Mouse (Mus musculus) C2C12 (cell line): Measurements from ENCODE around the gene C3ar1. TPM values are rescaled to one million over a fixed set of nuclear protein-coding genes. Genes with fewer than 3 reads are reported as not detected.

Experiments used
- H3K27me3 ChIP-seq: one replicate; pipeline ENCODE4 v1.6.1; 2011; ENCODE audit not compliant: control insufficient read depth, insufficient read depth, insufficient read length
- H3K36me3 ChIP-seq: one replicate; pipeline ENCODE4 v1.6.1; 2011; ENCODE audit not compliant: control insufficient read depth, insufficient read depth
- H3K4me3 ChIP-seq: one replicate; pipeline ENCODE4 v1.5.1; 2011; ENCODE audit warnings: mild to moderate bottlenecking, control low read depth; ENCODE audit not compliant: poor library complexity, insufficient read depth, severe bottlenecking
- H3K79me2 ChIP-seq: one replicate; pipeline ENCODE4 v1.6.1; 2011; ENCODE audit not compliant: control insufficient read depth, insufficient read depth
- H3K79me3 ChIP-seq: one replicate; pipeline ENCODE4 v1.6.1; 2011; ENCODE audit warnings: low read depth, control low read depth
- H3ac ChIP-seq: one replicate; pipeline ENCODE3; 2011; ENCODE audit warnings: low read depth; ENCODE audit not compliant: control insufficient read depth, insufficient read length
- CEBPB ChIP-seq: IDR thresholded peaks from one replicate; pipeline ENCODE4 v1.6.1; 2011; ENCODE audit warnings: low read depth, mild to moderate bottlenecking, control low read depth, moderate library complexity
- CTCF ChIP-seq: IDR thresholded peaks from one replicate; pipeline ENCODE4 v1.5.1; 2011; ENCODE audit not compliant: control insufficient read depth, insufficient read depth, insufficient read length
- FOSL1 ChIP-seq: IDR thresholded peaks from one replicate; pipeline ENCODE4 v1.8.0; 2011; ENCODE audit warnings: mild to moderate bottlenecking, low read length; ENCODE audit not compliant: poor library complexity, insufficient read depth, severe bottlenecking
- MAX ChIP-seq: IDR thresholded peaks from one replicate; pipeline ENCODE4 v1.6.1; 2011; ENCODE audit warnings: mild to moderate bottlenecking, control low read depth
- MYOD1 ChIP-seq: IDR thresholded peaks from one replicate; pipeline ENCODE4 v1.6.1; 2011; ENCODE audit warnings: low read depth; ENCODE audit not compliant: control insufficient read depth, insufficient read length
- MYOG ChIP-seq: IDR thresholded peaks from one replicate; pipeline ENCODE4 v1.6.1; 2011; ENCODE audit not compliant: control insufficient read depth, insufficient read length; ENCODE audit errors: extremely low read depth
- USF1 ChIP-seq: IDR thresholded peaks from one replicate; pipeline ENCODE4 v1.6.1; 2011; ENCODE audit warnings: low read depth, mild to moderate bottlenecking, control low read depth, moderate library complexity
- polyA plus RNA-seq: library from polyadenylated mRNA; unstranded; fragments of >200 nt; fragmentation: generic; extraction: Trizol; gene quantifications from one replicate; pipeline ENCODE4 v1.2.1, GENCODE M21; 2012; ENCODE audit warnings: missing spikeins

C3ar1 gene
- polyA plus RNA-seq, 1 experiment, result 0.91 TPM

- Histone ChIP-seq H3K36me3 (no peaks in the 10 kb centered on the region), H3K79me3 (peaks cover 9% of the 10 kb centered on the region), H3K27me3 (no peaks in the 10 kb centered on the region), H3ac (peak overlapping the region; percentile 97), H3K79me2 (peaks cover 41% of the 10 kb centered on the region), H3K4me3 (peak overlapping the region; percentile 68)
- TF ChIP-seq USF1, result no peak
- no peak for TF ChIP-seq CTCF
- no peak for TF ChIP-seq MYOG
- TF ChIP-seq MAX, result no peak
- no peak for TF ChIP-seq MYOD1
- TF ChIP-seq CEBPB, result no peak
- no peak for TF ChIP-seq FOSL1
These were observed 35.7 kb downstream of the C3ar1 start for GRCm38 (mm10) chr6:122820071-122820798.

- Histone ChIP-seq H3K79me2 (peaks cover 38% of the 10 kb centered on the region), H3K79me3 (peaks cover 9% of the 10 kb centered on the region), H3ac (peak within 1 kb of the TSS; percentile 97), H3K4me3 (peak within 1 kb of the TSS; percentile 68), H3K36me3 (no peaks in the 10 kb centered on the region), H3K27me3 (no peaks in the 10 kb centered on the region)
- TF ChIP-seq MYOD1 (no peak), MYOG (no peak), MAX (no peak), CTCF (no peak), FOSL1 (no peak), CEBPB (no peak), USF1 (no peak)
These were observed 36.5 kb downstream of the C3ar1 start, which contains the start of gene Foxj2 for GRCm38 (mm10) chr6:122819306-122820070. Gene Foxj2, plus strand, starts transcription at chr6:122819914.

- H3K79me2 ChIP-seq, result no peaks in the 10 kb centered on the region
- no peaks in the 10 kb centered on the region for H3K79me3 ChIP-seq
- no peak overlapping the region for H3K4me3 ChIP-seq
- TF ChIP-seq MYOD1 (no peak), MYOG (no peak), MAX (no peak), CEBPB (no peak), USF1 (no peak), FOSL1 (no peak), CTCF (no peak)
- H3ac ChIP-seq, result no peak overlapping the region
- H3K27me3 ChIP-seq, result no peaks in the 10 kb centered on the region
- no peaks in the 10 kb centered on the region for H3K36me3 ChIP-seq
These were observed 42.3 kb downstream of the C3ar1 start for GRCm38 (mm10) chr6:122813640-122814039.

- no peaks in the 10 kb centered on the region for H3K27me3 ChIP-seq
- H3K4me3 ChIP-seq, result no peak overlapping the region
- H3K79me2 ChIP-seq, result no peaks in the 10 kb centered on the region
- H3K79me3 ChIP-seq, result no peaks in the 10 kb centered on the region
- TF ChIP-seq FOSL1 (no peak), USF1 (no peak)
- H3K36me3 ChIP-seq, result no peaks in the 10 kb centered on the region
- H3ac ChIP-seq, result no peak overlapping the region
These were observed 43.2 kb downstream of the C3ar1 start for GRCm38 (mm10) chr6:122812716-122813115.

GRCm38 (mm10) chr6:122811771-122812600 is 44.0 kb downstream of the C3ar1 start:
- Histone ChIP-seq H3K27me3 (no peaks in the 10 kb centered on the region), H3K36me3 (no peaks in the 10 kb centered on the region), H3K79me2 (no peaks in the 10 kb centered on the region), H3ac (no peak overlapping the region), H3K79me3 (no peaks in the 10 kb centered on the region), H3K4me3 (peak overlapping the region; percentile 48)
- no peak for TF ChIP-seq MYOG
- no peak for TF ChIP-seq CEBPB
- TF ChIP-seq USF1, result no peak
- TF ChIP-seq FOSL1, result no peak
- no peak for TF ChIP-seq CTCF
- TF ChIP-seq MAX, result no peak
- TF ChIP-seq MYOD1, result no peak
